Mouse (Mus musculus) lung, adult 2 months (tissue): ENCODE results near the gene Traf4.

Source experiments
- CTCF ChIP-seq: fragments of 200-500 bp; IDR thresholded peaks from 2 replicates; pipeline ENCODE4 v1.5.1; 2011; ENCODE audit warnings: mild to moderate bottlenecking, low read length, control low read depth; ENCODE audit not compliant: insufficient read depth
- POLR2A ChIP-seq: fragments of 200-500 bp; IDR thresholded peaks from 2 replicates; pipeline ENCODE4 v1.6.1; 2011; ENCODE audit warnings: low read depth, mild to moderate bottlenecking, control low read depth, low read length, borderline replicate concordance; ENCODE audit errors: extremely low read depth

DNA sequence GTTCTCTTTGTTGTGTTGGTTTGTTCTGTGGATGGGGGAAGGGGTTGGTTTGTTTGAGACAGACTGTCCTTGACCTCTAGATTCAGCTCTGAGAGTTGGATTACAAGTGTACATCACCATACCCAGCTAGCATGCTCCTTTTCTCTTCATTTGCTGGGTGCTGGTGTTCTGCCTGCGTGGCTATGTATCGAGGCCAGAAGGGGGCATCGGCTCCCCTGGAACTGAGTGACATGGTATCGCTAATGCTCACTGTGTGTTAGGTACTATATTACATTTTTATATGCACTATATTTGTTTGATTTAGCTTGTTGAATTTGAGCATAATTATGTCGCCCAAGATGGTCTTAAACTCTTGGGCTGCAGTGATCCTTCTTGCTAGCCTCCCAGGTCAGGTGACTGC is 19.2 kb downstream of the Traf4 start:
- no peak for TF ChIP-seq POLR2A
- 0 out of 2 replicates have a peak, but pooled peaks have one; percentile 17 for TF ChIP-seq CTCF
